Comparison of ENCODE assay signal across 8 mouse cellular contexts in the genomic region with DNA sequence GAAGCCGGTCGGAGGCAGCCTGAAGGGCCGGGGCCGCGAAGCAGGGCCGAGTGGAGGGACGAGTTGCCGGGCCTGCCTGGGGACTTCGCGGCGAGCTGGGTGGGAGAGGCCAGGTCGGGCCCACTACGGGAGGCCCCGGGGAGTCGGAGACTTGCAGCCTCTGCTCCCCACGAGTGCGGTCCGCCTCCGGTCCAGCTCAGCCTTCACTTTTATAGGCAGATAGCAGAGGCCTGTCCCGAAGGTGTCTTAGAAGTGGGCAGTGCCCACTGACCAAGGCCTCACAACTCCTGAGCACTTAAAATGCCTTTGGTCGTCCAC. TPM values are rescaled to one million over a fixed set of nuclear protein-coding genes. Genes with fewer than 3 reads are reported as not detected.
DNase-seq lines count a peak whose midpoint lies in the region; ATAC-seq and TF ChIP-seq lines count a peak whose summit lies in the region.

No protein-coding gene starts in this region.

- H3K4me1 ChIP-seq in heart, embryonic 13.5 days, result peaks cover 31% of the 10 kb centered on the region
- H3K4me1 ChIP-seq in ES-E14 (ENCODE audit: control insufficient read depth in 2 of 2, insufficient read depth in 2 of 2, low read length in 2 of 2, poor library complexity in 1 of 2), result peaks cover 0 to 13% of the 10 kb centered on the region in 2 experiments; a peak in 1 of 4 replicates
- H3K4me1 ChIP-seq in forebrain, embryonic 14.5 days (ENCODE audit: control insufficient read depth, insufficient read depth, low read length), result peaks cover 17% of the 10 kb centered on the region
- H3K4me1 ChIP-seq in liver, embryonic 16.5 days (ENCODE audit: control insufficient read depth, low read depth, low read length), result peaks cover 12% of the 10 kb centered on the region

- no peak for DNase-seq in heart, adult 9 months (ENCODE audit: low spot score in 2 of 2)
- DNase-seq in ES-E14 (ENCODE audit: low read depth, low spot score), result no peak
- no peak for DNase-seq in forebrain, embryonic 14.5 days (ENCODE audit: low spot score)
- DNase-seq in cerebellum, adult 11 months, result no peak
- DNase-seq in layer of hippocampus, adult 18-20 months (ENCODE audit: low spot score in 2 of 2), result no peak
- DNase-seq in left cerebral cortex, postnatal 36 days (ENCODE audit: low spot score in 2 of 2), result no peak

- intact Hi-C loops in left cerebral cortex, postnatal 36 days (cut with DNase I), result loop anchor here (5.0 kb wide), 1 partner anchor 454 kb away; the partner anchor contains the start of gene E2f6

- in situ Hi-C loops in ES-E14 (cut with MboI; ENCODE audit: low sequenced_read_pairs in 2 of 2, unreplicated experiment in 2 of 2), result no loop called here

- peak overlapping the region; percentile 80 for H3K4me2 ChIP-seq in heart, embryonic 13.5 days
- peak overlapping the region; percentile 75 for H3K4me2 ChIP-seq in forebrain, embryonic 14.5 days (ENCODE audit: low read length)
- peak overlapping the region; percentile 58 for H3K4me2 ChIP-seq in liver, embryonic 16.5 days (ENCODE audit: low read depth, low read length)

- H3K9me3 ChIP-seq in heart, embryonic 13.5 days, result no peaks in the 10 kb centered on the region
- H3K9me3 ChIP-seq in ES-E14 (ENCODE audit: control insufficient read depth, insufficient read depth, low read depth, low read length), result no peaks in the 10 kb centered on the region
- H3K9me3 ChIP-seq in forebrain, embryonic 14.5 days (replicated peaks; ENCODE audit: control insufficient read depth, low read length), result no peaks in the 10 kb centered on the region
- H3K9me3 ChIP-seq in liver, embryonic 16.5 days (replicated peaks; ENCODE audit: control insufficient read depth, low read length), result no peaks in the 10 kb centered on the region

- WGBS in heart, embryonic 13.5 days, result 1% methylated on average over 21 of the region's 21 CpGs
- WGBS in forebrain, embryonic 14.5 days, result 0% methylated on average over 21 of the region's 21 CpGs
- 0% methylated on average over 21 of the region's 21 CpGs for WGBS in liver, embryonic 16.5 days (ENCODE audit: insufficient replicate concordance)

- peak; percentile 47 for ATAC-seq in heart, embryonic 13.5 days (ENCODE audit: extremely low read depth, insufficient number of reproducible peaks, low FRiP score, low TSS enrichment)
- ATAC-seq in forebrain, embryonic 14.5 days, result no peak
- ATAC-seq in liver, embryonic 16.5 days (ENCODE audit: low read depth), result peak; percentile 52

- H3K36me3 ChIP-seq in heart, embryonic 13.5 days, result peaks cover 34% of the 10 kb centered on the region
- peaks cover 17% of the 10 kb centered on the region for H3K36me3 ChIP-seq in ES-E14 (ENCODE audit: control insufficient read depth, insufficient read depth, low read length, poor library complexity, severe bottlenecking)
- H3K36me3 ChIP-seq in forebrain, embryonic 14.5 days (ENCODE audit: control insufficient read depth, insufficient read depth, low read length), result peaks cover 19% of the 10 kb centered on the region
- H3K36me3 ChIP-seq in liver, embryonic 16.5 days (ENCODE audit: control insufficient read depth, insufficient read depth), result peaks cover 6% of the 10 kb centered on the region; the same call in 1 of the 2 replicates

- peak overlapping the region; percentile 96 for H3K9ac ChIP-seq in heart, embryonic 13.5 days
- H3K9ac ChIP-seq in ES-E14 (ENCODE audit: insufficient read depth, low read depth, low read length, poor library complexity, severe bottlenecking), result peak overlapping the region; percentile 92
- H3K9ac ChIP-seq in forebrain, embryonic 14.5 days (ENCODE audit: low read length), result peak overlapping the region; percentile 91
- peak overlapping the region; percentile 89 for H3K9ac ChIP-seq in liver, embryonic 16.5 days (ENCODE audit: low read depth, low read length)

- no peaks in the 10 kb centered on the region for H3K27me3 ChIP-seq in heart, embryonic 13.5 days (replicated peaks)
- no peaks in the 10 kb centered on the region for H3K27me3 ChIP-seq in forebrain, embryonic 14.5 days (replicated peaks; ENCODE audit: control insufficient read depth, insufficient read depth, low read length)
- no peaks in the 10 kb centered on the region for H3K27me3 ChIP-seq in liver, embryonic 16.5 days (ENCODE audit: control insufficient read depth, insufficient read depth, low read depth, low read length)

- H3K27ac ChIP-seq in heart, embryonic 13.5 days (replicated peaks), result peak overlapping the region; percentile 76
- no peak overlapping the region; the same call in 1 of the 2 replicates for H3K27ac ChIP-seq in ES-E14 (ENCODE audit: insufficient read depth, low read depth, low read length, poor library complexity, severe bottlenecking)
- H3K27ac ChIP-seq in forebrain, embryonic 14.5 days (ENCODE audit: low read depth, low read length), result peak overlapping the region; percentile 86
- H3K27ac ChIP-seq in liver, embryonic 16.5 days (ENCODE audit: low read length), result peak overlapping the region; percentile 68

- H3K4me3 ChIP-seq in heart, embryonic 13.5 days, result peak overlapping the region; percentile 86
- peak overlapping the region; percentile 90 to 99 for H3K4me3 ChIP-seq in ES-E14 (ENCODE audit: insufficient read depth in 1 of 2, low read depth in 1 of 2, low read length in 2 of 2, poor library complexity in 1 of 2, severe bottlenecking in 1 of 2)
- H3K4me3 ChIP-seq in forebrain, embryonic 14.5 days (ENCODE audit: low read depth, low read length), result peak overlapping the region; percentile 96
- H3K4me3 ChIP-seq in liver, embryonic 16.5 days (ENCODE audit: low read depth, low read length), result peak overlapping the region; percentile 86

TF ChIP-seq in ES-E14, 5 proteins besides CTCF, POLR2A, EP300 and RAD21:
- no peak for TF ChIP-seq ZNF384 (IDR thresholded peaks at IDR 0.05; ENCODE audit: low read depth, low read length)
- TF ChIP-seq CHD2 (IDR thresholded peaks at IDR 0.05; ENCODE audit: low read depth, low read length), result no peak
- no peak; the same call in 1 of the 2 replicates for TF ChIP-seq HCFC1 (IDR thresholded peaks at IDR 0.05; ENCODE audit: borderline replicate concordance, insufficient read depth, low read length)
- TF ChIP-seq ZC3H11A (IDR thresholded peaks at IDR 0.05; ENCODE audit: borderline replicate concordance, low read depth, low read length), result no peak
- no peak for TF ChIP-seq MAFK (IDR thresholded peaks at IDR 0.05; ENCODE audit: insufficient read depth, low read depth, low read length)

RNA-seq across cellular contexts. Expression of gene Pdia6, which starts 0.3 kb away (rescaled TPM):
- 361 and 412 TPM in 2 replicates for polyA plus RNA-seq in heart, embryonic 13.5 days (2015; fragmentation: Nextera tagmentation; extraction: Ambion mirVana)
- 632 and 901 TPM in 2 replicates for total RNA-seq in ES-E14 (2012; rRNA removed)
- 357 and 368 TPM in 2 replicates for polyA plus RNA-seq in forebrain, embryonic 14.5 days (2014; fragmentation: Nextera tagmentation; extraction: Ambion mirVana)
- 234 and 243 TPM in 2 replicates for polyA plus RNA-seq in liver, embryonic 16.5 days (2015; fragmentation: Nextera tagmentation; extraction: Ambion mirVana)
- 100 to 1,000 TPM; 146 to 153 TPM for total RNA-seq in layer of hippocampus, adult 18-20 months (2021)
- total RNA-seq in left cerebral cortex, postnatal 36 days (2021), result 100 to 1,000 TPM; 104 to 150 TPM
